26 mouse cellular contexts compared by ENCODE assay signal in the genomic region with DNA sequence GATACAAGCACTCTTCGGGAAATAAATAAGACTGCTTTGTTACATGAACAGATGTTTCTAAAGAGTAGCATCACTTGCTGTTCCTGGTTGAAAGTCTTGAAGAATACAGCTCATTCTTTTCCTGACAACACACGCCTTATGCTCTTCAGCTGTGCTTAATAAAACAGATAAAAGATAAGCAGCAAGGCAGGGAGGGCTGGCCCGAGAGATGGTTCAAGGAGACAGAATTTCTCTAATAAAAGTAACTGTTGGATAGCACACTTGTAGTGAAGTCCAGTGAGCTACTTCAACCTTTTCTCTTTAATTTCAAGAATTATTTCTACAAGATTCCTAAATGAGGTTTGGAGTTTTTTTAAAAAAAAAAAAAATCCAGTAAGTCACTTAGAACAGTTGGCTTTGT. TPM values are rescaled to one million over a fixed set of nuclear protein-coding genes. Genes with fewer than 3 reads are reported as not detected.
DNase-seq lines count a peak whose midpoint lies in the region; ATAC-seq and TF ChIP-seq lines count a peak whose summit lies in the region.
"Had no signal": no experiment of that assay in that cellular context is flagged by ENCODE, and none has a peak within 500 bp of the region (broad histone marks: within the 10 kb centered on the region; RNA-seq: fewer than 3 reads in every experiment).

No protein-coding gene starts in this region.

- no peak overlapping the region for H3K4me3 ChIP-seq in liver, embryonic 14.5 days (ENCODE audit: insufficient read depth in 1 of 2, low read depth in 2 of 2, low read length in 2 of 2)
- H3K4me3 ChIP-seq in liver, postnatal 0 days (ENCODE audit: low read depth, low read length), result no peak overlapping the region
- H3K4me3 ChIP-seq in MEL (ENCODE audit: control insufficient read depth in 1 of 2, insufficient read depth in 1 of 2, low read depth in 2 of 2, low read length in 2 of 2), result no peak overlapping the region
- H3K4me3 ChIP-seq in forebrain, embryonic 16.5 days (replicated peaks; ENCODE audit: low read length), result no peak overlapping the region
- no peak overlapping the region for H3K4me3 ChIP-seq in intestine, embryonic 16.5 days (ENCODE audit: low read length)
- H3K4me3 ChIP-seq: embryonic facial prominence, embryonic 12.5 days; embryonic facial prominence, embryonic 15.5 days; heart, embryonic 12.5 days; heart, embryonic 15.5 days; hindbrain, embryonic 10.5 days; hindbrain, embryonic 13.5 days had no signal

- 0 out of 2 replicates have a peak overlapping the region, but pooled peaks have one; percentile 23 for H3K4me2 ChIP-seq in liver, embryonic 14.5 days (ENCODE audit: low read depth)
- H3K4me2 ChIP-seq in liver, postnatal 0 days (ENCODE audit: low read depth, low read length), result no peak overlapping the region
- no peak overlapping the region for H3K4me2 ChIP-seq in forebrain, embryonic 16.5 days (ENCODE audit: low read length)
- no peak overlapping the region for H3K4me2 ChIP-seq in intestine, embryonic 16.5 days (ENCODE audit: low read depth, low read length)
- H3K4me2 ChIP-seq: embryonic facial prominence, embryonic 12.5 days; embryonic facial prominence, embryonic 15.5 days; heart, embryonic 12.5 days; heart, embryonic 15.5 days; hindbrain, embryonic 13.5 days had no signal

- peaks cover 9% of the 10 kb centered on the region; the same call in 1 of the 2 replicates for H3K79me2 ChIP-seq in MEL (ENCODE audit: control insufficient read depth, insufficient read depth, low read length, poor library complexity)

- TF ChIP-seq CTCF in liver, embryonic 14.5 days (IDR thresholded peaks at IDR 0.05; ENCODE audit: low read depth), result no peak
- TF ChIP-seq CTCF in liver, postnatal 0 days (IDR thresholded peaks at IDR 0.05; ENCODE audit: low read depth), result no peak
- TF ChIP-seq CTCF in MEL (IDR thresholded peaks at IDR 0.05 in 2 of 3, conservative IDR thresholded peaks at IDR 0.05 in 1 of 3; ENCODE audit: control insufficient read depth in 1 of 3, insufficient read depth in 1 of 3, low read depth in 2 of 3, low read length in 3 of 3, poor library complexity in 1 of 3, severe bottlenecking in 1 of 3), result no peak

- no peak; the same call in 1 of the 2 replicates for TF ChIP-seq EP300 in liver, embryonic 14.5 days (IDR thresholded peaks at IDR 0.05; ENCODE audit: low read depth)
- TF ChIP-seq EP300 in liver, postnatal 0 days (IDR thresholded peaks at IDR 0.05; ENCODE audit: low read depth), result no peak
- peak; percentile 39 to 48; a peak in 2 of 4 replicates for TF ChIP-seq EP300 in MEL (IDR thresholded peaks at IDR 0.05; ENCODE audit: low read depth in 1 of 2, low read length in 2 of 2)

- peaks cover 15 to 16% of the 10 kb centered on the region in 2 experiments for H3K4me1 ChIP-seq in liver, embryonic 14.5 days (replicated peaks; ENCODE audit: control insufficient read depth in 2 of 2, insufficient read depth in 2 of 2, low read length in 1 of 2)
- H3K4me1 ChIP-seq in liver, postnatal 0 days (ENCODE audit: insufficient read depth), result peaks cover 14% of the 10 kb centered on the region
- peaks cover 0 to 15% of the 10 kb centered on the region in 2 experiments; a peak in 2 of 4 replicates for H3K4me1 ChIP-seq in MEL (ENCODE audit: control insufficient read depth in 1 of 2, insufficient read depth in 2 of 2, low read length in 2 of 2)
- peaks cover 7% of the 10 kb centered on the region for H3K4me1 ChIP-seq in forebrain, embryonic 16.5 days (replicated peaks; ENCODE audit: control insufficient read depth, insufficient read depth, low read length)
- 0 out of 2 replicates have a peak, but pooled peaks cover 3% of the 10 kb centered on the region for H3K4me1 ChIP-seq in intestine, embryonic 16.5 days (ENCODE audit: control insufficient read depth, insufficient read depth, low read length)
- H3K4me1 ChIP-seq: embryonic facial prominence, embryonic 12.5 days; heart, embryonic 12.5 days had no signal

- no peaks in the 10 kb centered on the region for H3K36me3 ChIP-seq in liver, embryonic 14.5 days (replicated peaks; ENCODE audit: control insufficient read depth, insufficient read depth, low read depth)
- no peaks in the 10 kb centered on the region for H3K36me3 ChIP-seq in liver, postnatal 0 days (replicated peaks; ENCODE audit: insufficient read depth, low read length)
- H3K36me3 ChIP-seq in MEL (ENCODE audit: control insufficient read depth in 1 of 2, insufficient read depth in 2 of 2, low read length in 2 of 2), result peaks cover 0 to 18% of the 10 kb centered on the region in 2 experiments; a peak in 2 of 4 replicates
- no peaks in the 10 kb centered on the region for H3K36me3 ChIP-seq in forebrain, embryonic 16.5 days (ENCODE audit: control insufficient read depth, insufficient read depth)
- H3K36me3 ChIP-seq in intestine, embryonic 16.5 days (ENCODE audit: control insufficient read depth, insufficient read depth, low read length), result no peaks in the 10 kb centered on the region
- H3K36me3 ChIP-seq: embryonic facial prominence, embryonic 12.5 days; embryonic facial prominence, embryonic 15.5 days; heart, embryonic 12.5 days; heart, embryonic 15.5 days; hindbrain, embryonic 10.5 days; hindbrain, embryonic 13.5 days had no signal

- no peaks in the 10 kb centered on the region for H3K27me3 ChIP-seq in liver, embryonic 14.5 days (ENCODE audit: control insufficient read depth, insufficient read depth, low read length)
- H3K27me3 ChIP-seq in liver, postnatal 0 days (ENCODE audit: insufficient read depth, low read length), result no peaks in the 10 kb centered on the region
- no peaks in the 10 kb centered on the region for H3K27me3 ChIP-seq in MEL (ENCODE audit: control insufficient read depth in 1 of 2, insufficient read depth in 2 of 2, low read length in 2 of 2)
- H3K27me3 ChIP-seq in forebrain, embryonic 16.5 days (replicated peaks; ENCODE audit: control insufficient read depth, insufficient read depth, low read length), result no peaks in the 10 kb centered on the region
- no peaks in the 10 kb centered on the region for H3K27me3 ChIP-seq in intestine, embryonic 16.5 days (replicated peaks; ENCODE audit: control insufficient read depth, insufficient read depth, low read length)
- H3K27me3 ChIP-seq: embryonic facial prominence, embryonic 12.5 days; embryonic facial prominence, embryonic 15.5 days; heart, embryonic 12.5 days; heart, embryonic 15.5 days; hindbrain, embryonic 13.5 days had no signal

- 23% methylated on average over 3 of the region's 3 CpGs for WGBS in liver, embryonic 14.5 days (ENCODE audit: insufficient replicate concordance)
- WGBS in liver, postnatal 0 days (ENCODE audit: insufficient replicate concordance), result 64% methylated on average over 3 of the region's 3 CpGs
- 84% methylated on average over 3 of the region's 3 CpGs for WGBS in forebrain, embryonic 16.5 days
- 62% methylated on average over 3 of the region's 3 CpGs for WGBS in intestine, embryonic 16.5 days

- no peak for TF ChIP-seq POLR2A in MEL (IDR thresholded peaks at IDR 0.05; ENCODE audit: control insufficient read depth in 1 of 2, insufficient read depth in 1 of 2, low read depth in 1 of 2, low read length in 2 of 2, poor library complexity in 1 of 2)

- no peak overlapping the region for H3K27ac ChIP-seq in liver, embryonic 14.5 days
- H3K27ac ChIP-seq in liver, postnatal 0 days (ENCODE audit: low read depth), result no peak overlapping the region
- H3K27ac ChIP-seq in MEL (ENCODE audit: control insufficient read depth, low read depth, low read length), result no peak overlapping the region
- no peak overlapping the region for H3K27ac ChIP-seq in forebrain, embryonic 16.5 days (ENCODE audit: low read length)
- H3K27ac ChIP-seq in intestine, embryonic 16.5 days (ENCODE audit: low read length), result no peak overlapping the region
- H3K27ac ChIP-seq: embryonic facial prominence, embryonic 12.5 days; embryonic facial prominence, embryonic 15.5 days; heart, embryonic 15.5 days; hindbrain, embryonic 10.5 days; hindbrain, embryonic 13.5 days had no signal

- no peak for ATAC-seq in liver, embryonic 14.5 days (ENCODE audit: insufficient read depth)
- no peak for ATAC-seq in liver, postnatal 0 days
- ATAC-seq in forebrain, embryonic 16.5 days, result no peak
- ATAC-seq in intestine, embryonic 16.5 days, result no peak
- ATAC-seq: activated CD4-positive, CD25-positive, alpha-beta regulatory T cell, adult 4 months; CD4-positive, CD25-positive, alpha-beta regulatory T cell, adult 4 months; forebrain, embryonic 14.5 days; hindbrain, embryonic 16.5 days had no signal

- DNase-seq in liver, embryonic 14.5 days (ENCODE audit: low read depth in 3 of 3, low spot score in 3 of 3), result peak in 1 of 3 experiments; percentile 23
- no peak for DNase-seq in liver, postnatal 0 days
- peak; percentile 57 for DNase-seq in MEL (ENCODE audit: low read depth, low spot score)
- peak; percentile 8 for DNase-seq in brain, adult 2 months (ENCODE audit: low read depth, low spot score)
- DNase-seq: adrenal gland, adult 8-10 months; adrenal gland, postnatal 25 days; cerebellum, adult 11 months; cerebellum, adult 2 months; cerebellum, adult 9-11 months; cerebellum, postnatal 25 days; gastrocnemius, postnatal 25 days; heart, adult 18-20 months; heart, postnatal 10 days; heart, postnatal 36 days had no signal

- H3K9ac ChIP-seq in liver, embryonic 14.5 days (replicated peaks), result no peak overlapping the region
- H3K9ac ChIP-seq in liver, postnatal 0 days (replicated peaks), result no peak overlapping the region
- H3K9ac ChIP-seq in MEL (ENCODE audit: control insufficient read depth, low read depth, low read length, poor library complexity, severe bottlenecking), result no peak overlapping the region
- H3K9ac ChIP-seq in forebrain, embryonic 16.5 days (replicated peaks; ENCODE audit: low read depth, low read length), result no peak overlapping the region
- no peak overlapping the region for H3K9ac ChIP-seq in intestine, embryonic 16.5 days (ENCODE audit: low read depth, low read length)
- H3K9ac ChIP-seq: embryonic facial prominence, embryonic 12.5 days; embryonic facial prominence, embryonic 15.5 days; heart, embryonic 12.5 days; heart, embryonic 15.5 days; hindbrain, embryonic 13.5 days had no signal

- no peak for TF ChIP-seq RAD21 in MEL (IDR thresholded peaks at IDR 0.05; ENCODE audit: low read depth, low read length)

- H3K9me3 ChIP-seq in liver, embryonic 14.5 days (ENCODE audit: control insufficient read depth, low read length), result no peaks in the 10 kb centered on the region
- H3K9me3 ChIP-seq in liver, postnatal 0 days (ENCODE audit: low read length), result no peaks in the 10 kb centered on the region
- no peaks in the 10 kb centered on the region for H3K9me3 ChIP-seq in MEL (replicated peaks; ENCODE audit: insufficient read depth, low read length)
- no peaks in the 10 kb centered on the region for H3K9me3 ChIP-seq in forebrain, embryonic 16.5 days (ENCODE audit: control insufficient read depth, low read length)
- no peaks in the 10 kb centered on the region for H3K9me3 ChIP-seq in intestine, embryonic 16.5 days (ENCODE audit: control insufficient read depth, low read length)
- H3K9me3 ChIP-seq: embryonic facial prominence, embryonic 12.5 days; embryonic facial prominence, embryonic 15.5 days; heart, embryonic 12.5 days; heart, embryonic 15.5 days; hindbrain, embryonic 10.5 days; hindbrain, embryonic 13.5 days had no signal

RNA-seq across cellular contexts. Expression of gene Tusc1, which starts 2.7 kb away (rescaled TPM):
- polyA plus RNA-seq in liver, embryonic 14.5 days (2012; rRNA removed), result 5.0 and 5.1 TPM in 2 replicates
- polyA plus RNA-seq in liver, embryonic 14.5 days (2014; fragmentation: Nextera tagmentation; extraction: Ambion mirVana), result 4.4 and 4.6 TPM in 2 replicates
- polyA plus RNA-seq in liver, postnatal 0 days (2015; fragmentation: Nextera tagmentation; extraction: Ambion mirVana), result 5.1 and 6.6 TPM in 2 replicates
- total RNA-seq in MEL (2012; rRNA removed), result 3.4 and 4.8 TPM in 2 replicates
- 1 to 10 TPM in 1 of 2 experiments, not detected in 1; 9.5 TPM for polyA plus RNA-seq in MEL (2012; ENCODE audit: insufficient read depth in 1 of 2, insufficient read length in 2 of 2, low read depth in 1 of 2, low replicate concordance in 2 of 2, missing spikeins in 1 of 2)
- 3.6 and 5.0 TPM in 2 replicates for polyA plus RNA-seq in forebrain, embryonic 16.5 days (2015; fragmentation: Nextera tagmentation; extraction: Ambion mirVana)
- 0.50 and 0.65 TPM in 2 replicates for polyA plus RNA-seq in intestine, embryonic 16.5 days (2015; fragmentation: Nextera tagmentation; extraction: Ambion mirVana)
- polyA plus RNA-seq: CD4-positive, CD25-positive, alpha-beta regulatory T cell, adult 4 months had no signal
